Mouse (Mus musculus): ENCODE results near the gene Kpnb1.

Kpnb1 gene

DNA sequence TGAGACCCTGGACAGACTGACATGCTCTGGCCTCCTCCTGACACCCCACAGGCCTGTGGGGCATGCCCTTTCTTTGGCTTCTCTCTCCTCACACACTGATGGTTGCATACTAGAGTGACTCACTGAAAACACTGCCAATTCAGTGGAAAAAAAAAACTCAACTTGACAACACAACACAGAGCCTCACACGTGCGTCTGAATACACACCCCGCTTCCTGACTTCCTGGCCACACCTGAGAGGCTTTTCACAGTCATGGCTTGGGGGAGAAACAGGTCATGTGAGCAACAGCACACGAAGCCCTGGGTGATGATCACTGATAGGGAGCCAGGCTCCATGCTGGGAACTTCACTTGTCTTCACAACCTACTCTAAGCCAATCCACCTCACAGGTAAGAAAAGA lies 46.9 kb downstream of the Kpnb1 start:
- DNase-seq, result no peak

DNA sequence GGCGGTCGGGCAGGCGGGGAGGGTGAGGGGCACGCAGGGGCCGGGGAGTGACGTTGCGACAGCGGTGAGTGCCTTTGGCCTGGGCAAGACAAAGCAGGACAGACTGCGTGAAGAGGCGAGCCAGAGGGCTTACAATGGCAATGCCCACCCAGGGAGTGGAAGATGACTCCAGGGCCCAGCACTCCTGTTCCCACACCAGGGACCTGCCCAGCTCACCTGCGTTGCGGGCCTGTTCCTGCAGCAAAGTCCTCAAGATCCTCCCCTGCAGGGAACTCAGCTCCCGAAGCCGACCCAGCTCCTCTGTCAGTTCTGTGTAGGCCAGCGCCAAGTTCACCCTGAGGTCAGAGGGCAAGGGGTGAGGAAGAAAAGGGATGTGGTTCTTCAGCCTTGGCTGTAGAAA lies 48.4 kb downstream of the Kpnb1 start:
- DNase-seq, result no peak

DNA sequence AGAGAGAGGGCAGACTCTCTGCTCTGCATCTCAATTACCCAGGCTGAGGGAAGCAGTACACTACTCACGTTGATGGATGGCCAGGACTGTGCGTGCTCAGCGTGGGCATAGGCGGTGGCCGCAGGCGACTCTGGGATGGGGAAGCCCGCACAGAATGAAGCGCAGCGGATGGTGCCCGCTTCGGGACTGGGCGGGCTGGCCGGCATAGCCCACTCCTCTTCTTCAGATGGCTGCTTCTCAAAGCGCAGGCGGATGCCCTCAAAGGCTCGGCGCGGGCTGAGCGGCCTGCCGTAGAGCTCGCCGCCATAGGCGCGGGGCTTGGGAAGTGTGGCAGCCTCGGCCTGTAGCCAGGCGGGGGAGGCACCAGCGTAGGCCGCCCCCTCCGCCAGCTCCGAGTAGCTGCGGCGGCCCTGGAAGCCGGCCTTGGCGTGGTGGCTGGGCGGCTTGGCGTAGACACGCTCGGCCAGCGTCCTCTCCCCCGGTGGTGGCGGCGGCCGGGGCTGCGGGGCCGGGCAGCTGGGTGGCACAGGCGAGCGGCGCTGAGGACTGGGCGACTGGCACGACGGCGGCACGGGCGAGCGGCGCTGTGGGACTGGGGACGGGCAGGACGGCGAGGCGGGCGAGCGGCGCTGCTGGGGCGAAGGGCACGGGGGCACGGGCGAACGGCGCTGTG lies 49.0 kb downstream of the Kpnb1 start:
- no peak for DNase-seq

DNA sequence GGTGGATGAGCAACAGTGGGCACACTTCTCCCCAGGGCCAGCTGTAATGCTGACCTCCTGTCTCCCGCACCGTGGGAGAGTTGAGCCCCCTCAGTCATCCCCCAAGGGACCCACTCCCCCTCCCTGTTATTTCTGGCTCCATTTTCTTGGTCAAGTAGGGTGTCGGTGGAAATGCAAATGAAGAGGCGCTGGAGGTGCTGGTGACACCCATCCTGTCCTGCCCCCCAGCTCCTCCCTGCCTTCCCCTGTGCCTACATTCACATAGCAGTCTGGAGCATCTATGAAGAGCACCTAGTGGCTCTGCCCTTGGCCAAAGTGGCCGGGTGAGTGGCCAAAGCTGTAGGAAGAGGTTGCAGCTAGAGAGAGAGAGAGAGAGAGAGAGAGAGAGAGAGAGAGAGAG lies 54.4 kb downstream of the Kpnb1 start:
- DNase-seq, result peak; percentile 52 to 56

DNA sequence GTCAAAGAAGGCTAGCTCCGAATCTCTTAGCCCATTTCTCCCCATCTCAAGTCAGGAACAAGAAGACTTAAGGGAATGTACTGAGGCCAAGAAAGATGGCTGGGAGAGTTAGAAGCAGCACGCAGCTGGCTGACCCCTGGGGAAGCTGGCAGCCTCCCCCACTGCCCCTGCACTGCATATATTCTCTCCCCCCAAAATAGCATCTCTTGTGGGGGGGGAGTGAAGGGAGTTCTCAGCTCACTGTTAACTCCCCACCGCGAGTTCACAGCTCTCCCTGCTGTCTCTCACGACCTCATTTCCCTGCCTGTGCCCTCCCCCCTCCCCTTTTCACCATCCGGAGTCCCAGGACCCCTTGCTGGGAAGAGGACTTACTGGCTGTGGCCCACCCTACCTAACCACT lies 55.5 kb downstream of the Kpnb1 start:
- no peak for DNase-seq

DNA sequence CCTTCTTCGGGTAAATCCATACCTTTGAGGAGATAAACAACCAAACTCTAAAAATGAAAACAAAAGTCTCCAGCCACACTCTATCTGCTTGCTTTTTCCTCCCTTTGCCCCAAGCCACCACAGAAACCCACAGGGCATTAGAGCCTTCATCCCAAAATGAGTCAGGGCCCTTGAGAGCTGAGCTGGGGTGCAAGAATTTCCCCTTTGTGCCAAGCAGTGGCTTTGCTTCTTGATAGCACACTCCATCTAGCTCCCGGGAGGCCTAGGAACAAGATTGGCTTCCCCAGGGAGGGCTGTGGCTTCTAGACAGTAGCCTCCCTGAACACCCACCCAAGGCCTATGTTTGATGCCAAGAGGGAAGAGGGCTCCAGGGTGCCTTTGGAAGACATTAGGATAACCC lies 56.0 kb downstream of the Kpnb1 start:
- DNase-seq, result no peak

DNA sequence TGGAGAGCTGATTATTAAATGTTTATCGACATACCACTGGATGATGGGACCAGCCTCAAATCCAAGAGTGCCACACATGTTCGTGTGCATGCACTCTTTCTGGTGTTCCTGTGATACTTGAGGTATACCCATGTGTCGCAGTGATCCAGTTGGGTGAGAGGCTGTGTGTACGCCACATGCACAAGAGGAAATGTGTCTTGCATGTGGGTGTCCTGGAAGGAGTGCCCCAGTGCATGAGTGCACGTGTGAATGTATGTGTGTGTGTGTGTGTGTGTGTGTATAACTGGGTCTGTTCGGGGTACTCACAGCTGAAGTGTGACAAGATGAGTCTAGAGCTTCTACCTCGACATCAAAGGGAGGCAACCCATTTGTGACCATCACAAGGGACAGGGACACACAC lies 57.4 kb downstream of the Kpnb1 start:
- no peak for DNase-seq

DNA sequence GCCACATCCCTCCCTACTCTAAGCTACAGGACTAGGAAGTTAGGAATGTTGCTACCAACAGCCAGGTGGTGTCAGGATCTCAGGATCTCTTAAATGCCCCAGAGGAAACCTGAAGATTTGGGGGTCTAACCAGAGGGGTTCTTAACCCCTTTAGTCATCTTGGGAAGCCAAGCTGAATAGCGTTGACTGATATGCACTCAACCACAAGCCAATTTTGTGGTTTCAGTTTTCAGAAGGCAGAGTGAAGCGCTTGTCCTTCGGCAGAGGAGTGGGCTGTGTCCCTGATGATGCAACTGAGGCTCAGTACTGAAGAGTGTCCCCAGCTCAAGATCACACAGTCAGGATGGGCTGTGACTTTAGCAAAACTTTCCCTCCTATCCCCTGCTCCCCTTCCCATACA lies 58.7 kb downstream of the Kpnb1 start:
- DNase-seq, result no peak

DNA sequence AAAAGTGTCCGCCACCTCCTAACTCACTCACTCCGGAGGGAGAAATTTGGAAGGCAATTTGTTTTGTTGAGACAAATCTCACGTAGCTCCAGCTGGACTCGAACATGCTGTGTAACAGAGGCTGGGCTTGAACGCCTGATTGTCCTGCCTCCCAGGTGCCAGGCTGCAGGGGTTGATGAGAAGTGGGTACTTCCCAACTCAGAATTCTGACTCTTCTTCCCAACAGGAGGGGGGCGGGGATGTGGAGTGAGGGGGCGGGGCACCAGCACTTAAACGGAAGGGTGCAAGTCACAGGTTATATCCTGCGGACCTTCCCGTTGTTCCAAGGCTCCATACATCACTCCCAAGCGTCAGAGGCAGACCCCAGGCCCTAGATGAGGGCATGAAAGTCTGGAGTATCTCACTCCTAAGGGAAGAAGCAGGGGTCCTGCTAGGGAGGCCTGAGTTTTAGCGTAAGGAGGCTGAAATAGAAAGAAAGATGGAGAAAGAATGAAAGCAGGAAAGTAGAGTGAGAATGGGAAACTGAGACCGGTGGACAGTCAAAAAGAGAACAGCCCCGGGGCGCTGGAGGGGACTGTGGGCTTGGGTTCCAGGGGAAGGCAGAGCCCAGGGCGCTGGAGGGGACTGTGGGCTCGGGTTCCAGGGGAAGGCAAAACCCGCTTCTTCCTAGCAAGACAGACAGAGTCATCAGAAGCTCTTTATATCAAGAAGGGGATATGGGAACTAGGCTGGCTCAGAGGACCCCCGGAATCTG lies 60.0 kb downstream of the Kpnb1 start:
- DNase-seq, result no peak

DNA sequence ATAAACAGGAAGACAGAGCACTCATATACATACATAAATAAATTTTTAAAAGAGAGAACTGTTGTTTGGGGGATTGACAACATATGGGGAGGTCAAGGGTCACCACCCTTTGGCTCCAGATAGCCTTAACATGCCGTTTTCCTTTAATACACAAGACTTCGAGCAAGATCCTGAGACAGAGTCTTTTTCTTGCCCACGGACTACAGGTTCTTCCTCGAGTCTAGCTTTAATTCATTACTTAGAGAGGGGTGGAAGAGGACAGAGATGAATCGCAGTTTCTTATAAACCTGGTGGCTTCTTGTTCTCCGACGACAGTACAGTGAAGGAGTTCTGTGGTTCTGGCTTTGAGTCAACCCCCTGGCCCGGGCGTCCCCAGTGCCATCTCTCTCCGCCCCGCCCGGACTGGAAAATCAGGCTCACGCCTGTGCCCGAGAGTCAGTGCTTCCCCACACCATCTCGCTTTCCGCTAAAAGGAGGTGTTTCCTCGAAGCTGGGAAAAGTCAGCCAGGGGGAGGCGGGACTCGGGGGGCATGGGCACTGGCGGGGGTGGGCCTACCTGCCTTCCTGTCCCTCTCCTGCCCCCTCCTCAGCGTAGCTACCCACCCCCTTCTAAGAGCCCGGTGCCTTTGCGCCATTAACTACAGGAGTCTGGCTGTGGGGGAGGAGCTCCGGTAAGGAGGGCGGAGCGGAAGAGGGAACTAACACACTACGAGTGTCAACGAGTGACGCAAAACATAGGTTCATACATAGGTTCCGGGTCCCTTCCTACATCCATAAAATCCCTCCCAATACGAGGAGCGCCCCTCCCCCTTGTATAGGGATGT lies 60.8 kb downstream of the Kpnb1 start:
- DNase-seq, result peak; percentile 84 to 87

DNA sequence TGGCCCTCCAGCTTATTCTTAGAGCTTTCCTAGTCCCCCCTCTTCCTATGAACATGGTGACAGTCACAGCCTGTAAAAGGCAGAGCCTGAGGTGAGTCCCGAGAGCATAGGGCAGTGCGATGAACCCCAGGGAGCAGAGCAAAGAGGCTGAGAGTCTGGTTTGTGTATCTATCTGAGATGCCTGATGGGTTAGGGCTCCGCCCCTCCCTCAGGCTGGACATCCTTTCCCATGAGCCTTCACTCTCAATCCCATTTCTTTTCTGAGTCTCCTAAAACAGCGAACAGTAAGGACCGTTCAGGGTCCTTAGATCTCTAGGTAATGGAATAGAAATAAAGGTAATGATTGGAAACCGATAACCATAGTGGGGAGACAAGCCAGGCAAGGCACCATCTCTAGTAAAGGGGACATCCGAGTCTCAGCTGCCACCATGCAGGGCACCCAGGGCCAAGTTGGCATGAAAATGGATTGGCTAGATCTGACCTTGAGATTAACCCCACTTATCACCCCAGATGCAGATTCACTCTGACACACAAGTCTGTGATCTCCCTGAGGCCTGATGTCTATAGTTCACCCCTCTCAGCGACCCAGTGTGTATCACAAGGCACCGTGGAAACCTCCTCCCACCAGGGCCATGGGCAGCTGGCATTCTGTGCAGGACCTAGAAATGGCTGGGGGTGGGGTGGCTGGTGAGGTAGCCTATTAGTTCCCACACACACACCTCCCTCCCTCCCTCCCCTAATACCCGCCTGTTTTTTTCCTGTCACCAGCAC lies 63.2 kb downstream of the Kpnb1 start:
- DNase-seq, result no peak

DNA sequence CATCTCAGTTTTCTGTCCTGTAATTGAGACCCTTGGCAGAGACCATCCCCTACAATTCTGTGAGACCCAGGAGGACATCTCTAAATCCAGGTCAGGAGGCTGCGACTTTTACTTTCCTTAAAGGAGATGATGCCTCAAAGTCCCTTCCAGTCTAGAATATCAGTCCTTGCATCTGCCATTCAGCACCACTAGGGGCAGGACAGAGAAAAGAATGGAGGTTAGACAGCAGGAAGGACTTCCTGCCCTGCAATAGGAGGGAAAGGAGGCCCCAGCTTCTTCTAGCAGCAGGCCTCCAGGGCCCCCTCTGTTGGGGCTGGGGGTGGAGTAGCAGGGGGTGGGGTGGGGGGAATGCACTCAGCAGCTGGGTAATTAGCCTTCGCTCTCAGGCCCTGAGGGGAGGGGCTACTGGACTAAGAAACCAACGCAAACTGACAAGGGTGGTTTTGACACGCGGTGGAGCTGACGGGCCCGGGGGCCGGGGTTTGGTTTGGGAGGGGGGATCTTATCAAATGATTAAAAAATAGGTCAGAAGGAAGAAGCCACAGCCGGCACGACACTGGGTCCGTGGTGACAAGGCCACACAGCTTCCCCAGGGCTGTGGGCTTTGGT lies 64.3 kb downstream of the Kpnb1 start:
- DNase-seq, result peak in 1 of 2 experiments; percentile 33

DNA sequence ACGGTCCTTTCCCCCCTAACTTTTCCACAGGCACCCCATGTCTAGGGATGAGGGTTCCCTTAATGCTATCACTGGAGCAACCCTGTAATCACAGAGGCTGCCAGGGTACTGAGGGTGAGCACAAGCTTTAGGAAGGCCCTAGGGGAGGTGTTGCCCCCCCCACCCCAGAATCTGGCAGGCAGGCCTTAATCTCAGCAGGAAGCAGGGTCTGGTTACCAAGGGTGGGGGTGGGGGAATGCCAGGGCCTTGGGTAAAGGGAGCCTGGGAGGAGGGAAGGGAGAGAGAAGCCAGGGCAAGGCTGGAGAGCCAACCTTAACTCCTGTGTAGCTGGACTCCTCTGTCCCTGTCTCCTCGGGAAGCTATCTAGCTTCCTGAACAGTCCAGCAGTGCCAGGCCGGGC lies 67.0 kb downstream of the Kpnb1 start:
- DNase-seq, result no peak

DNA sequence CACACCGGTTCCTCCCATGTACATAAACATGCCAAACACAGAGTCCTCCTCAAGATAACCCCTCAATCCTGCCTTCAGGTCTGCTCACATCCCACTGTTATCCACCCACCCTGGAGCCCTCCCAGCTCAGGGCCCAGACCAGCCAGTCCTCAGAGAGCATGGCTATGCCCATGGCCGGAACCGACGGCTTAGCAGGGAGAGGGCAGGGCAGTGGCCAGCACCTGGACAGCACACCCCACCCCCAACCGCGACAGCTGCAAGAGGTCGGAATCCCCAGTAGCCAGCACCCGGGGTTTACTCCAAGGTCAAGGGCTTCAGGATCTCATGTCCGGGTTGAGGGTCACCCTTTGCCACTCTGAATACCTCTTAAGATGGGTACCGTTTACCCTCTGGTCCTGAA lies 67.5 kb downstream of the Kpnb1 start:
- DNase-seq, result no peak

DNA sequence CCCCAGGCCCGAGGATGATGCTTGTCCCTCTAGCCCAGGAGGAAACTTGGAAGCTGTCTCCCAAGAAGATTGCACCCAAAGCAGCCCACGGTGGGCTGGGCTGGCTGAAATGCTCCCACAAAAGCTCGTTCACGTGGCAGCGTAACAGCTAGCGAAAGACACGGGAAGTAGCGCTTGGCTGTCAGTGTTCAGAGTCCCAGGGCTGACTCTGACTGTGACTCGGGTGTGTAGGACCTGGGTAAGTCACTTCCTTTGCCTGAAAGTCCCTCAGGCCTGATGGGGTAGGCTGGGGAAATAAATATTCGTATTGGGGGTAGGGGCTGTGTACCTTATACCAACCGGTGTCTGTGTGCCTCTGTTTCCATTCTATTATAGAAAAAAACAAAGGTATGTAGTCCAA lies 71.9 kb downstream of the Kpnb1 start:
- DNase-seq, result peak; percentile 41 to 47

DNA sequence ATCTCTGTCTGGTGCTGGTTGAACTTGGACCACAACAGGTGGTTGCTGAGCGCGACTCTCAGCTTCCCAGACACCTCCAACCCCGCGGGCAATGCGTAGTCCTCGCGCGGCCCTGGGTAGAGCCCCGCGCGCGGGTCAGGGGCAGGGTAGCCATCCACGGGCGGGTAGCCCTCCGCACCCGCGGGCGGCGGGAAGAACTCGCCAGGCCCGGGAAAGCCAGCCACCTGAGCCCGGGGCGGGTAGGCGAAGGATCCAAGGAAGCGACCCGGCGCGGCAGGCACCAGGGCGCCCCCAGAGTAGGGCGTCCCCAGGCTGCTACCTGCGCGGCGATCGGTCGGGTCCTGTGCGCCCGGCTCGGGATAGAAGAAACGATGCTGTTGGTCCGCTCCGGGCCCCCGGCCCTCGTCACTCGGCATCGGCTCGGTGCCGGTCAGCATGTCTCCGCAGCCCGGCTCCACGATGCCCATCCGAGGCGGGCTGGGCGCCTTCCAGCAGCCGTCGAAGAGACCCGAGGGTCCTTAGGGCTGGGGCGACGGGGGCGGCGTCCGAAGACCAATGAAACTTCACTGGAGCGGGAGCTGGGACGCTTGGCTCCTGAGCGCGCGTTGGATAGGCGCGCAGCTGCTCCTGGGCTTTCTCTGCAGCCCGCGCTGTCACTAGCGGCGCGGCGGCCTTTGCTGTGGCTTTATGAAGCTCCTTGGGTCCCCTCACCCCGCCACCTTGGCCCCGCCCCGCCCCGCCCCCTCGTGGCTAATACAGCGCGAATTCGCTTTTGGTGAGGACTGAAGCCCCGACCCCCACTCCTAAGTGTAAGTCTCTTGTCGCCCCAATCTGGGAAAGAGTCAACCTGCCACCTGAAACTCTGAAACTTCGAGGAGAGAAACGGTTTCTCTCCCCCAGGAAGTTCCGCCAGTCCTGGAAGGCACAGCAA lies 72.7 kb downstream of the Kpnb1 start, which contains the start of gene Tbx21:
TSS of gene Tbx21 (minus strand) at position 661 of the 931 bp plus-strand sequence.
- DNase-seq, result peak; percentile 34 to 35

DNA sequence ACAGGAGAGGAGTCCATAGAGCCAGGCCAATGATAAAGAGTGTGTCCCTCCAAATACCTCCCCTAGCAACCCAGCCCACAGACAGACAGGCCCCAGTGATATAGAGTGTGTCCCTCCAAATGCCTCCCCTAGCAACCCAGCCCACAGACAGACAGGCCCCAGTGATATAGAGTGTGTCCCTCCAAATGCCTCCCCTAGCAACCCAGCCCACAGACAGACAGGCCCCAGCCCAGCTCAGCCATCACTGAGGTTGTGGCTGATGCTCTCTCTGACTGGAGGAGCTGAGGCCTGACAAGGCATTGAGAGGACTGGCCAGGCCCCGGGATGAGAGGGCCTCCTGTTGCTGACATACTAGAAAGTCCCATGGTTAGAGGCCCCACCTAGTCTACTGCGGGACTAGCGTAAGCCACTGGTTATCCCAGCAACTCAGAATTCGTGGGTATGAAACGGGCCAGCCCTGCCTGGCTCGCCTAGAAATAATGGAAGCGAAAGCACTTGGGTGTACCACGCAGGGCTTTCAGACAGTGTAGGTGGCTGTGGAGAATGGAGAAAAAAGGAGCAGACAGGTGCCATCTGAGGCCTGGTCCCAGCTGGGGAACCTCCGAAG lies 75.1 kb downstream of the Kpnb1 start:
- no peak for DNase-seq
